Mouse (Mus musculus) kidney, postnatal 14 days (tissue): ENCODE data around the gene Mad2l2.

ENCODE experiments used
- DNase-seq: peaks from one replicate; pipeline ENCODE4 v3.0.0; 2022; ENCODE audit warnings: mixed read lengths

The Mad2l2 gene

GRCm38 (mm10) chr4:148149540-148149939 lies 19.4 kb downstream of the Mad2l2 start:
- DNase-seq = no peak

DNA sequence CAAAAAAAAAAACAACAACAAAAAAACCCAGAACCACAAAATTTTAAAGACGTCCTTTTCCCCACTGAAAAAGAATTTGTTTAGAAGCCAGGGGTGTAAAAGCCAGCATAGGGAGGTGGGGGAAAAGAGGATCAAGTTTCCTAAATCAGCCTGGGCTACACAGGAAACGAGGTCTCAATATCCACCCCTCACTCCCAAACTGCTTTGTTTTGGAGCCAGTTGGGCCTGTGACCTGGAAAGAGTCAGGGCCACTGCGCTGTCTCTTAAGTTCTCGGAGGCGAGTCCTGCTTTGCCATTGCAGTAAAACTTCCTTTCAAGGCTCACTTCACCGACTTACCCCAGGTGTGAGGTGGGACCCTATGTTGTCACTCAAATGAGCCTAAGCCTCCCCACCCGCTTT lies 20.1 kb downstream of the Mad2l2 start:
- DNase-seq = no peak

- DNase-seq = no peak
Measured at GRCm38 (mm10) chr4:148150953-148151266, 20.7 kb downstream of the Mad2l2 start.

DNA sequence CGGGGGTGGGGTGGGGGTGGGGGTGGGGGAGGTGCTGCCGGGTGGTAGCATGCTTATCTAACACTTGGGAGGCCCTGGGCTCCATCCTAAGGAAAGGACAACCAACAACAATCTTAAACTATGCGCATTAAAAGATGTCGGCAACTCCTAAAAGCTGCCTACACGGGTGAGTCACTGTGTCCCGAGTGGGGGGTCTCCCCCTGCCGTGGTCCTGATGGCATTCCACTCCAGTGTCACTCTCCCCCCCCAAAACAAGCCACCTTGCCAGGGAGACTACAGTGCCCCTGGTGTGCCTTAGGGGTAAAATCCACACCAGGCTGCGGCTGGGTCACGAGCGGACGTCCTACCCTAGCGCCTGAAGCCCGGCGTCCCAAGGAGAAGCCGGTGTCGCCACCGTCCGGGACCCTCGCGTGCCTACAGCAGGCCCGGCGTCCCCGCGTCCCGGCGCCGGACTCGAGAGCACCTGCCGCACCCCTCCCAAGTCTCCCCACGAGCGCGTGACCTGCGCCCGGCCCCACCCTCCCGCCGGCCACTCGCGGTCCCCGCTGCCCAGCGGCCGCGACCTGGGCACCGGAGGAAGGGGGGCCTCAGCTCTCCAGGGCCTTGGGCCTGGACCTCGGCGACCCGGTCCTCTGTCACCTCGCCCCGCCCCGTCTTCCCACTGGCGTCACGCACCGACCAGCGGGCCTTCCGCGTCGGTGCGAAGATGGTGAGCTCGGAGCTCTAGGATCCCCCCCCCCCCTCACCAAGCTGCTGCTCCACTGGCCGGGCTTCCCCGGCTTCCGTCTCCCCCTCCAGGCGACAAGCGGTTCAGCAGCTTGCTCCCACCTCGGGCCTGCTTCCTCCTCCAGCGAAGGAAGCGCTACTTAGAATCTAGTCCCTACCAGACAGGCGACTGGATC lies 21.3 kb downstream of the Mad2l2 start, which contains the start of gene Fbxo6:
TSS of gene Fbxo6 (minus strand) at position 874 of the 902 bp plus-strand sequence.
- peak; percentile 92 for DNase-seq

- DNase-seq = no peak
Measured at GRCm38 (mm10) chr4:148152547-148152946, 22.4 kb downstream of the Mad2l2 start.

GRCm38 (mm10) chr4:148154006-148154405 lies 23.8 kb downstream of the Mad2l2 start:
- DNase-seq = no peak

DNA sequence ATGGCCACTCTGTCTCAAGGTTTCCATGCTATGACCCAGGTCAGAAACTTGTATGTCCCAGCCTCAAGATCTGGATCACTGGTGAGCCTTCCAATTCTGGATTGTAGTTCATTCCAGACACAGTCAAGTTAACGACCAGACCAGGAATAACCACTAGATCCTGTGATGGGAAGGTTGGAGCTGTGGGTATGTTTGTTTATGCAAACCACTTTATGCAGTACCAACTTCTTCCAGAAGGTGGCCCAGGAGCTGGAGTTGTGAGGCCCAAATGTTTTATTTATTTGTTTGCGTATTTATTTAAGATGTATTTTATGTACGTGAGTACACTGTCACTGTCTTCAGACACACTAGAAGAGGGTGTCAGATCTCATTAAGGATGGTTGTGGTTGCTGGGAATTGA lies 24.8 kb downstream of the Mad2l2 start:
- DNase-seq = no peak

GRCm38 (mm10) chr4:148158436-148159348 lies 28.5 kb downstream of the Mad2l2 start:
- no peak for DNase-seq

- DNase-seq = peak; percentile 96
Measured at GRCm38 (mm10) chr4:148159544-148160435, 29.6 kb downstream of the Mad2l2 start.

DNA sequence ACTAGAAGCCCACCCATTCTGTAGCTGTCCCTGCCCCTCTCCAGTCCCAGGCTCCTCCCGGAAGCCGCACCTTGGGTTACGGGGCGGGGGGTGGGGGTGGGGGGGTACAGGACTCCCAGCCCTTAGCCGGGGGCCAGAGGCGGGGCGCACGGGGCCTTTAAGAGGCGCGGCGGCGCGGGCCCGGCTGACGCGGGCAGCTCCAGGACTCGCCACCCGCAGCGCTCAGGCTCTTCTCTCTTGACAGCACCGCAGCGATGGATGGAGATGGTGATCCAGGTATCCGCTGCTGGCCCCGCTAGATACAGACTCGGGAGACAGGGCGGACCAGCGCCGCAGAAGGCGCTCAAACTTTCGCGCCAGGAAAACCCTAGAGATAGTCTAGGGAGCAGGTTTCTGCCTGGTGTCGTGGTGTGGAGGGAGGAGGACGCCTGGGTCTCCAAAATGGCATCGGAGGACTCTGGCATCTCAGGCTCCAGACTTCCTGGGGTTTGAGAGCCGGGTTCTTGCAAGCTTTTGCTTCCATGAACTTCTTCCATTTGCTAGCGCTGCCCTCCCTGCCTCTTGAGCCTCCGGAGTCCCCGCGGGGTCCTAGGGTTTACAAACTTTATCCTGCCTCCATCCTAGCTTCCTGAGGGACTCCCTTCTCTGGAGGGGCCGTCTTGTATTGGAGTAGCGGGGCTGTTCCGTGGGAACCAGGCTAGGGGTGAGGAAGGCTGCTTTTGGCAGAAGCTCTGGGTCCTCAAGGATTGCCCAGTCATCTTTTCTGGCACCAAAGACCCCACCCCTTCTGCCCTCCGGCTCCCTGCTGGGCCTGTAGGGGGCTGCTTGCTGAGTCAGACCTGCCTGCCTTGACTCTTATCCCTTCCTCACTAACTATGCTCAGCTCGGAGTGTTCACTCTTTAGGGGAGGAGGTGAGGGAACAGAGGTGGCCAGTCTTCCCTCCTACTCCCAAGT lies 30.5 kb downstream of the Mad2l2 start, which contains the start of the genes Fbxo44 and Fbxo2:
TSS of gene Fbxo44 (minus strand) at position 47 of the 955 bp plus-strand sequence.
TSS of gene Fbxo2 (plus strand) at position 186 of the 955 bp plus-strand sequence.
- DNase-seq = no peak

DNA sequence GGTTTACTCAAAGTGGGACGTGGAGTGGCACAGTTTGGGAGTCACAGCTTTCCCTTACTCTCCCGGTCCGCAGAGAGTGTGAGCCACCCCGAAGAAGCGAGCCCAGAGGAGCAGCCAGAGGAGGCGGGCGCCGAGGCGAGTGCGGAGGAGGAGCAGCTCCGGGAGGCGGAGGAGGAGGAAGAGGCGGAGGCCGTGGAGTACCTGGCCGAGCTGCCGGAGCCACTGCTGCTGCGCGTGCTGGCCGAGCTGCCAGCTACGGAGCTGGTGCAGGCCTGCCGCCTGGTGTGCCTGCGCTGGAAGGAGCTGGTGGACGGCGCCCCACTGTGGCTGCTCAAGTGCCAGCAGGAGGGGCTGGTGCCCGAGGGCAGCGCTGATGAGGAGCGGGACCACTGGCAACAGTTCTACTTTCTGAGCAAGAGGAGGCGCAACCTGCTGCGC lies 33.8 kb downstream of the Mad2l2 start:
- DNase-seq = peak; percentile 88

GRCm38 (mm10) chr4:148164461-148164860 lies 34.3 kb downstream of the Mad2l2 start:
- no peak for DNase-seq

GRCm38 (mm10) chr4:148165551-148165950 lies 35.4 kb downstream of the Mad2l2 start:
- DNase-seq = no peak

GRCm38 (mm10) chr4:148166431-148166830 lies 36.2 kb downstream of the Mad2l2 start:
- DNase-seq = no peak

DNA sequence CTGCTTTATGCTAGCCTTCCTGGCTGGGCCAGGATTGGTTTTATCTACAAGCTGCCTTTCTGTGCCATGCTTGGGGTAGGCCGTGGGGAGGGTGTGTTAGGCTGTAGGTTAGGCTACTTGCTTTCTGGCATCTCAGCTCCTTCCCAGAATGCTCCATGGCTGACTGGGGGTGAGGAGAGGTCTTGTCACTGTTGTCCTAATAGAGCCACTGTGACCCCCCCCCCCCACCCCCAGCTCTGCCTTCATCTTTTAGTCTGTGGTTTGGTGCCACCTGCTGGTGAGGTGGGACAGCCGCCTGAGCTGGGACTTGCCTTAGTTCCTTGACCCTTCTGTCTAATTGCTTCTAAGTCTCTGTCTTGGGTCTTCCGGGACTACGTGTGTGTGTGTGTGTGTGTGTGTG lies 36.8 kb downstream of the Mad2l2 start:
- DNase-seq = peak; percentile 71

GRCm38 (mm10) chr4:148168287-148168686 lies 38.1 kb downstream of the Mad2l2 start:
- DNase-seq = peak; percentile 52

GRCm38 (mm10) chr4:148169586-148169985 lies 39.4 kb downstream of the Mad2l2 start:
- DNase-seq = no peak

DNA sequence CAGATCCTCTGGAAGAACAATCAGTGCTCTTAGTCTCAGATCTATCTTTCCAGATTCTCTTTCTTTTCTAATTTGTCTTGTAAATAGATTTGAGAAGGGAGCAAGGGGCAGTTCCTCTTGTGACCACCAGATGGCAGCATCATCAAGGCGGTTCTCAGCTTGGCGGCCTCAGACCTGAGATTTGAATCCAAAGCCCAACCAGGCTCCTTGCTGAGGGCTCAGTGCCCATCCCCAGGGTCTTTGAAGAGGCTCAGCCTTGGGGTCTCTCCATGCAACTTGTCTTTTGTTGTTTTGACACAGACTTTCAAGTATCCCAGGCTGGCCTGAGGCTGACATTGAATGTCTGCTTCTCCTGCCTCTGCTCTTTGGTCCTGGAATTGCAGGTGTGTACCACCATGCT lies 40.7 kb downstream of the Mad2l2 start:
- DNase-seq = peak; percentile 43

- no peak for DNase-seq
Measured at GRCm38 (mm10) chr4:148171261-148171660, 41.1 kb downstream of the Mad2l2 start.

DNA sequence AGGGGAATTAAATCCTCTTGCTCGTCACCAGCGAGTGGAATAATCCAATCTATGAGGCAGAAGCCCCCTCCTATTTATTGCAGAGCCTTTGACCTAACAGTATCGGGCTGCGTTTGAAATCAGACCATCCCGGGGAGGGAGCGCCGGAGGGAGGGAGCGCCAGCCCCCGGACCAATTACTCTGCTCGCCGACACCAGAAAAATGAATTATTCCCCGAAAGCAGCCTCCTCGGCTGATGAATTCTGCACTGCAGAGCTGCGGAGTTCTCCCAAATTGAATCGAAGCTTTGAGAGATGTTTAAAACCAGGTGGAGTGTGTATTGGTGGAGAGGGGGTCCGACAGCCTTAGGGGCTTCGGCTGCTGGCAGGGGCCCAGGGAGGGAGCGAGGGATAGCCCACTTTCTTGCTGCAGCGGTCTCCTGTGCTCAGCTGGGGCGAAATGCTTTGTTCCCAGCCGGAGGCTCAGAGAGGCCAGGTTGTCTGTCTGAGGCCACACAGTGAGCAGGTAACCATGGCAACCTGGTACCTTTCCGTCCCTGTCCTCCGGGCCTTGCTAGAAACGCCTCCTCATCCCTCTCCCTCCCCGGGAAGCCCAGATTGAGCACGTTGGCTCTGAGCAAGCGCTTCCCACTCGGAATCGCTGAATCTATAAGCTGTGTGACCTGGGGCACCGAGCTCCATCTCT lies 43.8 kb downstream of the Mad2l2 start:
- DNase-seq = no peak

DNA sequence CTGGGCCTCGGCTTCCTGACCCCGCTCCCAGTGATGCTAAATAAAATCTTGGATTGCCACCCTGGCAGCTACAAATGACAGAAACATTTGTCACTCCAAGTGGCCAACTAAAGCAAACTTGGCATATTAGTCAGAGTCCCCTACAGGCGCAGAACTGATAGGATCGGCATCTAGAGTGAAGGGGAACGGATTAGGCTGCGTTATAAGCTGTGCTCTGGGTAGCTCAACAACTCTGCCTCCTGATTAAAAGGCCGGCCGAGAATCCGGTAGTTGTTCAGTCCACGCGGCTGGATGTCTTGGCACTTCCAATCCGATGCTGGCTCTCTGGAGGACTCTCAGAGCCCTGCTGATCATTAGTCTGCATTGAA lies 44.3 kb downstream of the Mad2l2 start:
- no peak for DNase-seq
